Mouse (Mus musculus) kidney, postnatal 0 days (tissue): ENCODE results near the gene Piezo1. TPM values are rescaled to one million over a fixed set of nuclear protein-coding genes. Genes with fewer than 3 reads are reported as not detected.

Experiments
- ATAC-seq: fragments of 200-750 bp; cut with Nextera tagmentation; replicated peaks from 2 replicates; pipeline ENCODE4 v1.8.0; 2017; ENCODE audit warnings: low read depth, moderate number of reproducible peaks, moderate TSS enrichment, moderate library complexity; ENCODE audit not compliant: low FRiP score
- DNase-seq: peaks from one replicate; pipeline ENCODE4 v3.0.0-alpha.2; 2016; ENCODE audit warnings: low spot score
- H3K27ac ChIP-seq: fragments of 300-500 bp; sonication (generic); 2 replicates; pipeline ENCODE4 v1.5.1; 2014; ENCODE audit warnings: mild to moderate bottlenecking
- H3K27me3 ChIP-seq: fragments of 300-500 bp; sonication (generic); 2 replicates; pipeline ENCODE4 v1.6.1; 2014; ENCODE audit warnings: low read length, mixed read lengths; ENCODE audit not compliant: insufficient read depth
- H3K36me3 ChIP-seq: fragments of 300-500 bp; sonication (generic); 2 replicates; pipeline ENCODE4 v1.6.1; 2014; ENCODE audit warnings: low read length, mixed read lengths; ENCODE audit not compliant: insufficient read depth
- H3K4me1 ChIP-seq: fragments of 300-500 bp; sonication (generic); replicated peaks from 2 replicates; pipeline ENCODE4 v1.6.1; 2014; ENCODE audit warnings: antibody characterized with exemption, low read length, mixed read lengths; ENCODE audit not compliant: insufficient read depth
- H3K4me2 ChIP-seq: fragments of 300-500 bp; sonication (generic); 2 replicates; pipeline ENCODE4 v1.6.1; 2014; ENCODE audit warnings: mild to moderate bottlenecking, low read length, moderate library complexity, mixed read lengths
- H3K4me3 ChIP-seq: fragments of 300-500 bp; sonication (generic); replicated peaks from 2 replicates; pipeline ENCODE4 v1.5.1; 2014; ENCODE audit warnings: low read depth, low read length
- H3K9ac ChIP-seq: fragments of 300-500 bp; sonication (generic); 2 replicates; pipeline ENCODE4 v1.6.1; 2014; ENCODE audit warnings: low read depth, low read length
- H3K9me3 ChIP-seq: fragments of 300-500 bp; sonication (generic); replicated peaks from 2 replicates; pipeline ENCODE4 v1.6.1; 2016; ENCODE audit warnings: low read length, inconsistent platforms, mixed read lengths
- CTCF ChIP-seq: IDR thresholded peaks from 2 replicates; pipeline ENCODE4 v1.5.1; 2016; ENCODE audit warnings: antibody characterized with exemption, low read depth, mild to moderate bottlenecking, moderate library complexity
- WGBS: fragments of 180-500 bp; shearing (Covaris S2); extraction: QIAGEN DNeasy Blood & Tissue Kit; methylation state at CpG from one replicate; pipeline ENCODE4 v1.1.7; 2014; 5-methylcytosine and 5-hydroxymethylcytosine counted together
- polyA plus RNA-seq: library from polyadenylated mRNA; unstranded; fragments of >200 nt; fragmentation: Nextera tagmentation; extraction: Ambion mirVana; gene quantifications from 2 replicates; pipeline ENCODE4 v1.2.1, GENCODE M21; 2015

Gene Piezo1
- polyA plus RNA-seq, 1 experiment from 2014 or later, result 14.9 TPM

DNA sequence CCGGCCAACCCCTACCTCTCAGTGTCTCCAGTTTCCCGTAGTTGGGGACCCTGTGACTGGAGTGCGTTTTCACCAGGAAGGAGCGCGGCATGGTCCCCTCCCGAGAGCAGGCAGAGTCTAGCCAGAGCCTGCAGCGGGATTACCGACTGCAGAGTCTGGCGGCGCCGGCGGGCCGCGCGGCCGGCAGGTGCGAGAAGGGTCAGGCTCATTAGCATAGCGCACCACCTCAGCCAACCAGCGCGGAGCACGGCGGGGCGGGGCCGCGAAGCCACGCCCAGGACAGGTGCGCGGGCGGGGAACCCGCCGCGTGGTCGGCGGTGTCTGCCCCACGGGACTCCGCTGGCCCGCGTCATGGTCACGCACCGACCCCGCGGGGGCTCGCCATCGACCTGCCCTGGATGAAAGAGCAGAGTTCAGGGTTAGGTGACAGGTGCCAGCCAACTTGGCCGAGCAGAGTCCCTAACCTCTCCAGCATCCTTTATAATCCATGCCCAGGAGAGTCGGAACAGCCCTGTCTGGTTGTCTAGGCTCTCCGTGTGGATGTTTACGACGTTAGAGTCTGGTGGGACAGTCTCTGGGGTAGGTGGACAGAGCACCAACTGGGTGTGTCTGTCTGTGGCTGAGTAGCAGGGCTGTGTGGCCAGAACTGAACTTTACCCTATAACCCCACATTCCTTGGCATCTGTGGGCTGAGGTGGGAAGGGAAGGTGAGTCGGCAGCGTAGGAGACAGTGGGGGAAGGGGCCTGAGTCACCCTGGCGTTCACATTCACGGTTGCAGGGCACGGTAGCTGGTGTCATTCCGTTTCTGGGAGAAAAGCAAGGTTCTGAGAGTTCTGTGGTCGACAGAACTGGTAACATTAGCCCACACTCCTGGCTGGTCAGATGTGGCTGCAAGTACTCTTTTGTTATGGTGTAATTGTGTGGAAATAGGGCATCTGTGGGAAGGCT is 90.3 kb downstream of the Piezo1 start, which contains the start of gene Snai3:
Gene Snai3, minus strand, starts transcription at position 210 of the 949 bp plus-strand sequence.
- Histone ChIP-seq H3K36me3 (no peaks in the 10 kb centered on the region), H3K9ac (peak within 1 kb of the TSS; percentile 43), H3K4me2 (peak within 1 kb of the TSS; percentile 66), H3K27ac (no peak within 1 kb of the TSS), H3K4me1 (peaks cover 13% of the 10 kb centered on the region; the same call in 1 of the 2 replicates), H3K4me3 (peak within 1 kb of the TSS; percentile 27), H3K27me3 (peaks cover 16% of the 10 kb centered on the region), H3K9me3 (no peaks in the 10 kb centered on the region)
- ATAC-seq, result peak; percentile 90
- WGBS, result 2% methylated on average over 49 of the region's 56 CpGs
- no peak for TF ChIP-seq CTCF
- DNase-seq, result peak; percentile 54

DNA sequence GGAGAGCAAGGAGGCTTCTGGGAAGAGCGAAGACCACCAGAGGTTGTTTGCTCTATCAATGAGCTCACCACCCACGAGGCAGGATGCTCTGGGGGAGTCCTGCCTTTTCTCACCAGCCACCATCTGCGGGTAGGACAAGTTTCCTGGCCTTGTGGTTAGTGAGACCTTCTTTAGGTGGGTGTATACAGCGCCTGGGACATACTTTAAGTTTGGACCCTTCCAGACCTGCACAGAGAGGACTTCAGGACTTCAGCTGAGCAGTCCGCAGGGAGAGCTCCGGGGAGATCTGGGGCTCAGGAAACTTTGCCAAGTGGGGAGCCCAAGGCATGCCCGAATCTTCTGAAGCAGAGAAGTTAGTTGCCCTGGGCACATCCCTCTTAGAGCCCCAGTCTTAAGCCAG is 91.1 kb downstream of the Piezo1 start:
- 0 out of 2 replicates have a peak, but pooled peaks have one; percentile 1 for ATAC-seq
- H3K27me3 ChIP-seq, result peaks cover 16% of the 10 kb centered on the region

DNA sequence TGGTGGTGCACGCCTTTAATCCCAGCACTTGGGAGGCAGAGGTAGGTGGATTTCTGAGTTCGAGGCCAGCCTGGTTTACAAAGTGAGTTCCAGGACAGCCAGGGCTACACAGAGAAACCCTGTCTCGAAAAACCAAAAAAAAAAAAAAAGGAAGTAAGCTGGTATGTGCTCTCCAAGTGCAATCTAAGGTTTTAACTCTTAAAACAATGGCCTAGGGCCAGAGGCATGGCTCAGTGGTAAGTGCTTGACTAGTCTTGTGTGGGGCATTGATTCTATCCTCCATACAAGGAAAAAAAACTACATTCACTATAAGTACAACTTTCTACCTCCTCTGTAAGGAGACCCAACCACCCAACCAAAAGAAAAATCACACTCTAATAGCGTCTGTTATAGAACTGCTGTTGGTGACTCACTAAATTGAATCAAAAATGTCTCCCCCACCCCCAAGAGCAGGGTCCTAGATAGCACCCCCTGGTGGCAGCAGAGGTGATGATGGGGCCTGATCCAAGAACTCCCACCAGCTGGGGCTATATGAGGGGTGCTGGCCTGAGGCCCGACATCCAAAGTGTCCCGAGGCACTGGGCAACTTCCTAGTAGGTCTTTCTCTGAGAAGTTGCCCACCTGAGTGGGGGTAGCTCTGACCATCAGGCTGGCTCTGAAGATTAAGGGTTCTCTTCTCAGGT is 91.8 kb downstream of the Piezo1 start:
- 62% methylated on average over 6 of the region's 6 CpGs for WGBS
- no peak for DNase-seq
- no peak overlapping the region for H3K4me2 ChIP-seq
- peak; percentile 63 for TF ChIP-seq CTCF
- no peak overlapping the region for H3K4me3 ChIP-seq
- peaks cover 16% of the 10 kb centered on the region for H3K27me3 ChIP-seq
- ATAC-seq, result no peak
- H3K9me3 ChIP-seq, result no peaks in the 10 kb centered on the region
- H3K4me1 ChIP-seq, result peaks cover 13% of the 10 kb centered on the region; the same call in 1 of the 2 replicates
- no peak overlapping the region for H3K9ac ChIP-seq
- H3K36me3 ChIP-seq, result no peaks in the 10 kb centered on the region
- H3K27ac ChIP-seq, result no peak overlapping the region

More for the DNA sequence above, 91.1 kb downstream of the Piezo1 start:
- 26% methylated on average over 7 of the region's 7 CpGs for WGBS
- H3K9me3 ChIP-seq, result no peaks in the 10 kb centered on the region
- H3K4me1 ChIP-seq, result peaks cover 13% of the 10 kb centered on the region; the same call in 1 of the 2 replicates
- no peaks in the 10 kb centered on the region for H3K36me3 ChIP-seq
- DNase-seq, result no peak
- no peak for TF ChIP-seq CTCF
- H3K4me3 ChIP-seq, result peak overlapping the region; percentile 27; the same call in 1 of the 2 replicates
- peak overlapping the region; percentile 43; the same call in 1 of the 2 replicates for H3K9ac ChIP-seq
- peak overlapping the region; percentile 66 for H3K4me2 ChIP-seq
- no peak overlapping the region for H3K27ac ChIP-seq

DNA sequence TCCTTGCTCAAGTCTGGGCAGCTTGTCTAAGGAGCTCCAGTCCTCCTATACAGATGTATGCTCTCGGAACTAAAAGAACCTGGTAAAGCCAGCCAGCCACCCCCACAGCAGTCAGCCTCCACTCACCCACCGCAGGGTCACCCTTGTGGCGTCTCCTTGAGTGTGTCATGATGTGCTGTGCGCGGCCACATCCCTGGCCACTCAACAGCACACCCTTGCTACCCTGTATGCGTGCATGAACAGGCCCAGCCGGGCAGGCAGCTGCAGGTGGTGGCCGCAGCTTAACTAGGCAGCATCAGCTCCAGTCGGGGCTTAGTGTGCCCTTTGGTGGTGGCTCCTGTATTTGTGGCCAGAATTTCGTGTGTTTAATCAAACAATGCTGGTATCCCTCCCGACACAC is 94.0 kb downstream of the Piezo1 start:
- Histone ChIP-seq H3K4me2 (no peak overlapping the region), H3K4me3 (no peak overlapping the region), H3K36me3 (no peaks in the 10 kb centered on the region), H3K27me3 (peaks cover 16% of the 10 kb centered on the region), H3K9ac (no peak overlapping the region), H3K4me1 (peaks cover 13% of the 10 kb centered on the region; the same call in 1 of the 2 replicates), H3K27ac (no peak overlapping the region), H3K9me3 (no peaks in the 10 kb centered on the region)
- DNase-seq, result no peak
- no peak for TF ChIP-seq CTCF
- no peak for ATAC-seq
- WGBS, result 68% methylated on average over 11 of the region's 11 CpGs

DNA sequence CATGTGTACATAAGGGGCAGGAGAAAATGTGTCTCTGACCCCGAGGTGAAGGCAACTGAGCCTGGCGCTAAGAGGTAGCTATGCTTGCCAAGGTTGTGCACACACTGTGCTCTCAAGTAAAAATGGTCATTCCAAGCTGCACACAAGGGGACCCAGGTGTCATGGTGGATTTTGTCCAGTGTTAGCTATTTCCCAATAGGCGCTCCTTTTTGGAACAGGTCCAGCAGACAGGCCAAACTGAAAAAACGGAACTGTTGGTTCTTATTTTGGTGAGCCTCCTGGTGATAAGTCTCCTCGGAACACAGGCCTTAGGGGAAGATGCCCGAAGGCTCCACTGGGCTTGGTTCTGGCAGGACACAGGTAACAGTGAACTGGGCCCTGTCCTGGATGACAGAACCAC is 96.7 kb downstream of the Piezo1 start:
- H3K4me2 ChIP-seq, result no peak overlapping the region
- 82% methylated on average over 6 of the region's 6 CpGs for WGBS
- DNase-seq, result no peak
- H3K9me3 ChIP-seq, result no peaks in the 10 kb centered on the region
- no peak for TF ChIP-seq CTCF
- H3K9ac ChIP-seq, result no peak overlapping the region
- no peaks in the 10 kb centered on the region for H3K4me1 ChIP-seq
- no peak overlapping the region for H3K4me3 ChIP-seq
- H3K27me3 ChIP-seq, result 0 out of 2 replicates have a peak, but pooled peaks cover 5% of the 10 kb centered on the region
- no peak overlapping the region for H3K27ac ChIP-seq
- no peak for ATAC-seq
- no peaks in the 10 kb centered on the region for H3K36me3 ChIP-seq

DNA sequence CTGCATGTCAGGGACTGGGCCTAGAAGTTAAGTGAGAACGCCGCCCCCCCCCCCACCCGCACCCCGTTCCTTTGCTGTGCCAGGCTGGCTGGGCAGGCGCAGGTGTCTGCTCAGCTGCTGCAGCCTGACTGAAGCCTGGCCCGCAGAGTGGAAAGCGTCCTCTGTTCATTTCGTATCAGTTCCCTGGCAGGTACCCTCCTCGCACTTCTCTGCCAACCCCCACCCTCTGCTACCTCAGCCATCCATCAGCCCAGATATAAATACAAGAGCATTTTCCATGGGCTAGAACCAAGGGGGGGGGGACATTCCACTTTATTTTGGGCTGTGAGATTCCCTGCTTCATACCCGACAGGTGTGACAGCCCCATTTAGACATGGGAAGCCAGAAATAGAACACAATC is 99.0 kb downstream of the Piezo1 start:
- Histone ChIP-seq H3K9ac (no peak overlapping the region), H3K27me3 (0 out of 2 replicates have a peak, but pooled peaks cover 2% of the 10 kb centered on the region), H3K9me3 (no peaks in the 10 kb centered on the region), H3K4me3 (no peak overlapping the region), H3K27ac (no peak overlapping the region), H3K36me3 (no peaks in the 10 kb centered on the region), H3K4me1 (no peaks in the 10 kb centered on the region), H3K4me2 (no peak overlapping the region)
- TF ChIP-seq CTCF, result no peak
- ATAC-seq (no peak), DNase-seq (no peak)
- 90% methylated on average over 6 of the region's 10 CpGs for WGBS
